Mouse (Mus musculus): ENCODE data around the gene Tbc1d2.

DNA sequence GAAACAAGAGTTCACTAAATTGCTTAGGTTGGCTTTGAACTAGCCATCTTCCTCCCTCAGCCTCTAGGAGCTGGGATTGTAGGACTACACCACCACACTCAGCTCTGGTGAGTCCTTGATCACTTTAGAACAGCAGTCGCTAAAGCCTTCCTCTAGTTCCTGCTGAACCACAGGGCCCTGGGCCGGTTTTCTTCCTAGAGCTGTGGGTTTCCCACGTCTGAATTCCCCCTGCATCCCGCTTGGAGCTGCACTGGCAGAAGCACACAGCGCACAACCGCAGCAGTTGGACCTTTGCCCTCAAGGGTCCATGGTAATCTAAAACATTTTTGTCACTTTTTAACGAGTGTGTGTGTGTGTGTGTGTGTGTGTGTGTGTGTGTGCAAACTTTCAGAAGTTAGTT, 47.3 kb downstream of the Tbc1d2 start:
- no peak for TF ChIP-seq CTCF (IDR thresholded peaks at IDR 0.05; ENCODE audit: low read depth)
- TF ChIP-seq EP300 (optimal IDR thresholded peaks at IDR 0.05) = no peak
